Mouse (Mus musculus) kidney, postnatal 0 days (tissue): ENCODE results near the gene Tnk2. TPM values are rescaled to one million over a fixed set of nuclear protein-coding genes. Genes with fewer than 3 reads are reported as not detected.

Experiments used
- ATAC-seq: fragments of 200-750 bp; cut with Nextera tagmentation; replicated peaks from 2 replicates; pipeline ENCODE4 v1.8.0; 2017; ENCODE audit warnings: low read depth, moderate number of reproducible peaks, moderate TSS enrichment, moderate library complexity; ENCODE audit not compliant: low FRiP score
- DNase-seq: peaks from one replicate; pipeline ENCODE4 v3.0.0-alpha.2; 2016; ENCODE audit warnings: low spot score
- H3K27ac ChIP-seq: fragments of 300-500 bp; sonication (generic); 2 replicates; pipeline ENCODE4 v1.5.1; 2014; ENCODE audit warnings: mild to moderate bottlenecking
- H3K27me3 ChIP-seq: fragments of 300-500 bp; sonication (generic); 2 replicates; pipeline ENCODE4 v1.6.1; 2014; ENCODE audit warnings: low read length, mixed read lengths; ENCODE audit not compliant: insufficient read depth
- H3K36me3 ChIP-seq: fragments of 300-500 bp; sonication (generic); 2 replicates; pipeline ENCODE4 v1.6.1; 2014; ENCODE audit warnings: low read length, mixed read lengths; ENCODE audit not compliant: insufficient read depth
- H3K4me1 ChIP-seq: fragments of 300-500 bp; sonication (generic); replicated peaks from 2 replicates; pipeline ENCODE4 v1.6.1; 2014; ENCODE audit warnings: antibody characterized with exemption, low read length, mixed read lengths; ENCODE audit not compliant: insufficient read depth
- H3K4me2 ChIP-seq: fragments of 300-500 bp; sonication (generic); 2 replicates; pipeline ENCODE4 v1.6.1; 2014; ENCODE audit warnings: mild to moderate bottlenecking, low read length, moderate library complexity, mixed read lengths
- H3K4me3 ChIP-seq: fragments of 300-500 bp; sonication (generic); replicated peaks from 2 replicates; pipeline ENCODE4 v1.5.1; 2014; ENCODE audit warnings: low read depth, low read length
- H3K9ac ChIP-seq: fragments of 300-500 bp; sonication (generic); 2 replicates; pipeline ENCODE4 v1.6.1; 2014; ENCODE audit warnings: low read depth, low read length
- H3K9me3 ChIP-seq: fragments of 300-500 bp; sonication (generic); replicated peaks from 2 replicates; pipeline ENCODE4 v1.6.1; 2016; ENCODE audit warnings: low read length, inconsistent platforms, mixed read lengths
- CTCF ChIP-seq: IDR thresholded peaks from 2 replicates; pipeline ENCODE4 v1.5.1; 2016; ENCODE audit warnings: antibody characterized with exemption, low read depth, mild to moderate bottlenecking, moderate library complexity
- WGBS: fragments of 180-500 bp; shearing (Covaris S2); extraction: QIAGEN DNeasy Blood & Tissue Kit; methylation state at CpG from one replicate; pipeline ENCODE4 v1.1.7; 2014; 5-methylcytosine and 5-hydroxymethylcytosine counted together
- polyA plus RNA-seq: library from polyadenylated mRNA; unstranded; fragments of >200 nt; fragmentation: Nextera tagmentation; extraction: Ambion mirVana; gene quantifications from 2 replicates; pipeline ENCODE4 v1.2.1, GENCODE M21; 2015

Gene Tnk2
- polyA plus RNA-seq, 1 experiment from 2014 or later = 8.4 TPM

DNA sequence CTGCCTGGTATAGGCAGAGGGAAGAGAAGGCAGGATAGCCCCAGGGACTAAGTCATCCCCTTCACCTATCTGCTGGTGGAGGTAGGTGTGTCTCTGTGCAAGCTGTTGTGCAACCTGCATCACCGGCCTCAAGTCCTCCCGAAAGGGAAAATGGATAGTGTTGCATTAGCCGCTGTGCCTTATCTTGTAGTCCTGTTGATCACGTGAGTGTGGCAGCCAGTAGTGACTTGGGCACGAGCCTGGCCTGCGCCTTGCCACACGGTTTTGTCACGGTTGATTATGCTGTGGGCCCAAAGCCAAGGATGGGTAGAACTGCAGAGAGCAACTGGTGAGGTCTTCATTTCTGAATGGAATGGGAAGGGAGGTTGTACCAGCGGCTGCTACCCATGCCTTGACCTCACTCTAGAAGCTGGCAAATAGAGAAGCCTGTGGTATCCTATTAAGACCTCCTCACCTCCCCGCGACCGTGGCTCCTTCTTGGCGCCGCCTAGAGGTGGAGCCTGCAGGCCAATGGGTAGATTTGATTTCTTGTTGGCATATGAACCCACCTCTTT lies 1.8 kb downstream of the Tnk2 start:
- 26% methylated on average over 14 of the region's 14 CpGs for WGBS
- H3K9ac ChIP-seq = no peak overlapping the region
- H3K4me3 ChIP-seq = no peak overlapping the region; the same call in 1 of the 2 replicates
- no peak for DNase-seq
- peak; percentile 23; the same call in 1 of the 2 replicates for ATAC-seq
- H3K27ac ChIP-seq = no peak overlapping the region
- peak; percentile 56 for TF ChIP-seq CTCF
- no peaks in the 10 kb centered on the region for H3K36me3 ChIP-seq
- no peaks in the 10 kb centered on the region for H3K27me3 ChIP-seq
- H3K4me1 ChIP-seq = peaks cover 4% of the 10 kb centered on the region
- H3K9me3 ChIP-seq = no peaks in the 10 kb centered on the region
- peak overlapping the region; percentile 94 for H3K4me2 ChIP-seq

DNA sequence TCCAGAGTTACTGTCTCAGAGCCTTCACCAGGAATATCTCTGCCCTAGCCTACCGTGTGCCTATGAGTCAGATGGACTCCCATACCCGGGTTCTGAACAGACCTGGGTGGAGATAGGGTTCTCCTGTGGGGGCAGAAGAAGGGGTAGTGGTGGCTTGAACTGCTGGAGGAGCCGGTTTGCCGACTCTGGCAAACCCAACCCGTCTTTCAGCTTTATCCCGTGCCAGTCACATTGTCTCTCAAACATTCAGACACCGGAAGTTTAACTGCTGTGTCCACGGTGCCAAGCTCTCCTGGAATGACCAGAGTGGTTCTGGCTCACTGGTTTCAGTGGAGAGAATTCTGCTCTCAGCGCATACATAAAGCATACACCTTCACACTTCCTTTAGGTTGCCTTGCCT lies 2.3 kb downstream of the Tnk2 start:
- H3K27ac ChIP-seq = peak overlapping the region; percentile 51
- no peaks in the 10 kb centered on the region for H3K9me3 ChIP-seq
- no peaks in the 10 kb centered on the region for H3K27me3 ChIP-seq
- H3K4me3 ChIP-seq = no peak overlapping the region
- no peak for ATAC-seq
- H3K4me2 ChIP-seq = peak overlapping the region; percentile 94
- DNase-seq = no peak
- TF ChIP-seq CTCF = no peak
- peaks cover 6% of the 10 kb centered on the region for H3K4me1 ChIP-seq
- H3K36me3 ChIP-seq = no peaks in the 10 kb centered on the region
- no peak overlapping the region for H3K9ac ChIP-seq
- 47% methylated on average over 9 of the region's 9 CpGs for WGBS

DNA sequence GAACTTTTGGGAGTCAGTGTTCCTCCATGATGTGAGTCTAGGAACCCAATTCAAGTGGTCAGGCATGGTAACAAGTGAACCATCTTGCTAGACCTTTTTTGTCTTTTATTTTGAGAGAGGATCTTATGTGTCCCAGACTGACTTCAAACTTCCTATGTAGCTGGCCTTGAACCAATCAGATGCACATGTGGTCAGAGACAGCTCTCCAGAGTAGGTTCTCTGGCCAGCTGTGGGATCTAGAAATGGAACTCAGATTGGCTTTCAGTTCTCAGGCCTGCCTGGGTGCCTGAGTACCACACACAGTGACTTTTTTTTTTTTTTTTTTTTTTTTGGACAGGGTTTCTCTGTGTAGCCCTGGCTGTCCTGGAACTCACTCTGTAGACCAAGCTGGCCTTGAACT lies 4.0 kb downstream of the Tnk2 start:
- TF ChIP-seq CTCF = no peak
- Histone ChIP-seq H3K27me3 (no peaks in the 10 kb centered on the region), H3K9ac (no peak overlapping the region), H3K36me3 (no peaks in the 10 kb centered on the region), H3K4me2 (no peak overlapping the region), H3K4me1 (peaks cover 6% of the 10 kb centered on the region), H3K4me3 (no peak overlapping the region), H3K27ac (no peak overlapping the region), H3K9me3 (no peaks in the 10 kb centered on the region)
- no peak for DNase-seq
- ATAC-seq = no peak

DNA sequence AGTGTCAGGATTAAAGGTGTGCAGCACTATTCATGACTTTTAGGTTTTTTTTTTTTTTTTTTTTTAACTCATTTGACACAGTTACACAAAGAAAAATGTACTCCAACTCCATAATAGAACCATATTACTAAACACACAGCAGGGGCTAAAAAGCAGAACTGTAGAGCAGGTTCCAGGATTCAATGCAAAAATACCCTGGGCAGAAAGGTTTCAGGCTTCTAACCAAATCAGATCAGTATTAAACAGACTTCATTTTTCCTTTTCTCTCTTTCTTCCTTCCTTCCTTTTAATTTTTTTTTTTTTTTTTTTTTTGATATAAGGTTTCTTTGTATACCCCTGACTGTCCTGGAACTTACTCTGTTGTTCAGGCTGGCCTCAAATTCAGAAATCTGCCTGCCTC lies 6.8 kb downstream of the Tnk2 start:
- 0 out of 2 replicates have a peak overlapping the region, but pooled peaks have one; percentile 36 for H3K27ac ChIP-seq

DNA sequence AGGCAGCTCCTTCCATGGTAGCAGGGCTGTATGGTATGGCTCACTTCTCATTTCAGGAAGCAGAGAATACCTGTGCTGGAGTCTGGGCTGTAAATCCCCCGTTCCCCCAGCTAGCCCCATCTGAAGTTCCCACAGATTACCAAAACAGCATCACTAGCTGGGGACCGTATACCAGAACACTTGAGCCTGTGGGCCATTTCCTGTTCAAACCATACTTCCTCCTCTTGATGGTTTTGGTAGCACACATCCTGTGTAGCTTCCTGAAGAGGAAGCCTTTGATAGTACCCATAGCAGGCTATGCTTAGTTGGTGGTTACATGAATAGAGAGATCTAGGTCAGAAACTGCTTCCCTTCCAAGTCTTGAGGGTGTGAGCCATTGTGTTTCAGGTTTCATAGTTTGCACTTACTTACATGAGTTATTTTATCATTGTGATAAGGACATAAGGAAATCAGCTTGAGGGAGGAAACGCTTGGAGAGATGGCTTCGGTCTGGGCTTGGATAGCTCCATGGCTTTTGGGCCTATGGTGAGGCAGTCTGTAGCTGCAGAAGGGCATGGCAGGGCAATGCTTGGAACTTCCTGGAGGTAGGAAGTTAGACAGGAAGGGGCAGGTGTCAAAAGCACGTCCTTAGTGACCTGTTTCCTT lies 7.4 kb downstream of the Tnk2 start:
- ATAC-seq (no peak), DNase-seq (peak; percentile 59)
- H3K36me3 ChIP-seq = no peaks in the 10 kb centered on the region
- H3K27me3 ChIP-seq = no peaks in the 10 kb centered on the region
- 75% methylated on average over 5 of the region's 5 CpGs for WGBS
- H3K4me2 ChIP-seq = no peak overlapping the region
- no peaks in the 10 kb centered on the region for H3K9me3 ChIP-seq
- no peak overlapping the region for H3K9ac ChIP-seq
- peaks cover 6% of the 10 kb centered on the region; the same call in 1 of the 2 replicates for H3K4me1 ChIP-seq
- no peak for TF ChIP-seq CTCF
- no peak overlapping the region for H3K4me3 ChIP-seq
- H3K27ac ChIP-seq = 0 out of 2 replicates have a peak overlapping the region, but pooled peaks have one; percentile 36

More for the DNA sequence above, 6.8 kb downstream of the Tnk2 start:
- no peak overlapping the region for H3K4me3 ChIP-seq
- ATAC-seq (no peak), DNase-seq (no peak)
- H3K4me2 ChIP-seq = no peak overlapping the region
- H3K27me3 ChIP-seq = no peaks in the 10 kb centered on the region
- no peaks in the 10 kb centered on the region for H3K36me3 ChIP-seq
- no peak for TF ChIP-seq CTCF
- H3K9ac ChIP-seq = no peak overlapping the region
- no peaks in the 10 kb centered on the region for H3K9me3 ChIP-seq
- H3K4me1 ChIP-seq = peaks cover 6% of the 10 kb centered on the region

DNA sequence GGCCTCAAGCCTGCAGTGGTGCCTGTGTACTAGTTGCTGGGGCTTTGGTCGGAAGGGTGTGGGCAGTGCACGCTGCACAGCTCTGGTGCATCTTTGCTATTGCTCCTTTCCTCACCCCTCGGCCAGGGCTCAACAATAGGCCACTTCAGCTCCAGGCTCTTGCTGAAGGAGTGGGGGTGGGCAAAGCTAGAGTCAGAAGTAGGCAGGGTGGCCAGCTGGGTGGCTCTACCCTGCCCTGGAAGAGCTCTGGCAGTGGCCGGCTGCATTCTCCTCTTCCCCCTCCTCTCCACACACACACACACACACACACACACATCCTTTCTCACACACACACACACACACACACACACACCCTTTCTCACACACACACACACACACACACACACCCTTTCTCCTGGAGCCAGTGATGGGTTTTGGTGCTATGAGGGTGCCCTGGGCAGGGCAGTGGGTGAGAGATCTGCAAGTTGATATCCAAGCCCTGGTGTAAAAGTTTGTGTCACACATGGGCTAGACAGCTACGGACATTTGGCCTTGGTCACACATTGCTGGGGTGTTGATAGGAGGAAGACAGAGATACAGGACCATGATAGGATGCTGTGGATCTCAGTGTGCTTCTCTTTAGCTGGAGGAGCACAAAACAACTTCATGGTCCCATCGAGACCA lies 10.5 kb downstream of the Tnk2 start:
- Histone ChIP-seq H3K9me3 (no peaks in the 10 kb centered on the region), H3K27ac (no peak overlapping the region), H3K4me2 (no peak overlapping the region), H3K9ac (no peak overlapping the region), H3K36me3 (no peaks in the 10 kb centered on the region), H3K4me3 (no peak overlapping the region), H3K4me1 (peaks cover 14% of the 10 kb centered on the region), H3K27me3 (no peaks in the 10 kb centered on the region)
- 81% methylated on average over 6 of the region's 6 CpGs for WGBS
- TF ChIP-seq CTCF = no peak
- ATAC-seq = no peak
- no peak for DNase-seq
